Mouse (Mus musculus) monocyte, adult 5-6 weeks (primary cell): ENCODE results near the gene Dcaf15. TPM values are rescaled to one million over a fixed set of nuclear protein-coding genes. Genes with fewer than 3 reads are reported as not detected.

Source experiments
- total RNA-seq: library from RNA; stranded (forward); fragments of 200-1000, 200-491, 200-594 nt; gene quantifications from 3 replicates; pipeline ENCODE4 v1.2.3, GENCODE M21; 2017

Dcaf15 gene
- total RNA-seq, 1 experiment from 2014 or later, result 19.0 TPM

Other genes with a start within 250 kb of the Dcaf15 start
- 0.53 to 4.7 TPM (median 1.5 TPM) in 3 replicates for gene Adgrl1, start 204.7 kb downstream of the Dcaf15 start, total RNA-seq
- gene Gm10644, start 149.6 kb downstream of the Dcaf15 start, total RNA-seq, result 0.10 to 0.58 TPM in 2 of 3 replicates, not detected in the other
- 3.5 to 4.9 TPM (median 3.6 TPM) in 3 replicates for gene Asf1b, start 149.3 kb downstream of the Dcaf15 start, total RNA-seq
- 14.5 to 24.5 TPM (median 18.8 TPM) in 3 replicates for gene Prkaca, start 131.8 kb downstream of the Dcaf15 start, total RNA-seq
- 26.3 to 44.6 TPM (median 35.4 TPM) in 3 replicates for gene Samd1, start 107.1 kb downstream of the Dcaf15 start, total RNA-seq
- not detected in 3 replicates for gene 1700067K01Rik, start 103.3 kb downstream of the Dcaf15 start, total RNA-seq
- gene 2210011C24Rik, start 92.6 kb downstream of the Dcaf15 start, total RNA-seq, result not detected in 3 replicates
- gene Palm3, start 83.3 kb downstream of the Dcaf15 start, total RNA-seq, result 0.19 to 0.95 TPM in 2 of 3 replicates, not detected in the other
- 7.4 to 27.0 TPM (median 8.4 TPM) in 3 replicates for gene Il27ra, start 62.2 kb downstream of the Dcaf15 start, total RNA-seq
- gene Rln3, start 59.8 kb downstream of the Dcaf15 start, total RNA-seq, result not detected in 3 replicates
- 2.4 to 3.7 TPM (median 2.6 TPM) in 3 replicates for gene Gm10643, start 39.6 kb downstream of the Dcaf15 start, total RNA-seq
- 8.4 to 15.4 TPM (median 10.1 TPM) in 3 replicates for gene Rfx1, start 37.9 kb downstream of the Dcaf15 start, total RNA-seq
- 0.11 to 0.87 TPM (median 0.57 TPM) in 3 replicates for gene Podnl1, start 21.2 kb upstream of the Dcaf15 start, total RNA-seq
- gene Cc2d1a, start 43.2 kb upstream of the Dcaf15 start, total RNA-seq, result 8.7 to 18.5 TPM (median 16.1 TPM) in 3 replicates
- 1.8 to 2.1 TPM in 2 of 3 replicates, not detected in the other for gene 4930432K21Rik, start 43.3 kb upstream of the Dcaf15 start, total RNA-seq
- gene Nanos3, start 80.4 kb upstream of the Dcaf15 start, total RNA-seq, result not detected in 3 replicates
- gene Zswim4, start 132.3 kb upstream of the Dcaf15 start, total RNA-seq, result 11.8 to 12.1 TPM (median 11.9 TPM) in 3 replicates
- 106 to 180 TPM (median 151 TPM) in 3 replicates for gene D8Ertd738e, start 145.0 kb upstream of the Dcaf15 start, total RNA-seq
- gene Mri1, start 152.6 kb upstream of the Dcaf15 start, total RNA-seq, result 7.0 to 21.9 TPM (median 15.6 TPM) in 3 replicates
- 6.4 to 27.2 TPM (median 23.9 TPM) in 3 replicates for gene Ccdc130, start 165.6 kb upstream of the Dcaf15 start, total RNA-seq